Comparison of ENCODE assay signal across 32 mouse cellular contexts in the genomic region with DNA sequence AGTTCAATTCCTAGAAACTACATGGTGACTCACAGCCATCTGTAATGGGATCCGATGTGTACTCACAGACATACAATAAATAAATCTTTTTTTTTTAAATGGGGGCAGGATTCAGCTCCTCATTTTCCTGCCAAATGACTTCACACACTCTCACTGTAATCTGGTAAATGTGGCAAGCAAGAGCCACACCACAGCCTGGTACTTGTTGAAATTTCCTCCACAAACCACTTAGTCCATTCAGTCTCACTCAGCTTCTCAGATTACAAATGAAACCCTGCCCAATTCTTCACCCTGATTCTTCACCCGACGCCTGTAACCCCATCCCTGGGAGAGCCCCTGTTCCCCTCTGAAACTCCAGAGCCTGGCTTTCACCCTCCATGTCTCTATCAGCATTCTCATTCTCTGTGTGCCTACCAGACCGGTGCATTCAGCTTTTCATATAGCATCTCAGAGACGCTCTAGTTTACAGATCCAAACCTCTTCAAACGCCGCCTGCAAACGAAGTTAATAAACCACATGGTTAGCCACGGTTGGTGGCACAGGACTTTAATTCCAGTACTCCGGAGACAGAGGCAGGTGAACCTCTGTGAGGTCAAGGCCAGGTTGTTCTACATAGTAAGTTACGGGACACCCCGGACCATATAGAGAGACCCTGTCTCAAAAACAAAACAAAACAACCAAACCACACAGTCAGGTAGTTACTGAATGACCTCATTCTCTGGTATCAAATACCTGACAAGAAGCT. TPM values are rescaled to one million over a fixed set of nuclear protein-coding genes. Genes with fewer than 3 reads are reported as not detected.
A peak's percentile ranks its signal among the peaks of the same experiment; 100 is the strongest.
DNase-seq lines count a peak whose midpoint lies in the region; ATAC-seq and TF ChIP-seq lines count a peak whose summit lies in the region.
"Had no signal": no experiment of that assay in that cellular context is flagged by ENCODE, and none has a peak within 500 bp of the region (broad histone marks: within the 10 kb centered on the region; RNA-seq: fewer than 3 reads in every experiment).

No protein-coding gene starts in this region.

- H3K36me3 ChIP-seq in kidney, adult 2 months (ENCODE audit: control insufficient read depth, insufficient read depth, low read length), result no peaks in the 10 kb centered on the region
- H3K36me3 ChIP-seq in kidney, postnatal 0 days (ENCODE audit: insufficient read depth, low read length), result no peaks in the 10 kb centered on the region
- H3K36me3 ChIP-seq: hindbrain, embryonic 12.5 days; limb, embryonic 15.5 days; midbrain, embryonic 15.5 days had no signal

- no peak for TF ChIP-seq CTCF in kidney, adult 2 months (conservative IDR thresholded peaks at IDR 0.05; ENCODE audit: insufficient read depth, insufficient read length, low read depth, low read length)
- TF ChIP-seq CTCF in kidney, postnatal 0 days (IDR thresholded peaks at IDR 0.05; ENCODE audit: low read depth), result no peak

- H3K27me3 ChIP-seq in kidney, adult 2 months (replicated peaks; ENCODE audit: control insufficient read depth, insufficient read depth, low read length), result no peaks in the 10 kb centered on the region
- H3K27me3 ChIP-seq in kidney, postnatal 0 days (ENCODE audit: insufficient read depth, low read length), result no peaks in the 10 kb centered on the region
- H3K27me3 ChIP-seq: hindbrain, embryonic 12.5 days; limb, embryonic 15.5 days; midbrain, embryonic 15.5 days had no signal

- TF ChIP-seq POLR2A in kidney, adult 2 months (IDR thresholded peaks at IDR 0.05; ENCODE audit: low read depth, low read length), result no peak

- H3K27ac ChIP-seq in kidney, adult 2 months (ENCODE audit: insufficient read depth, low read depth, low read length), result peak overlapping the region; percentile 95
- H3K27ac ChIP-seq in kidney, postnatal 0 days, result peak overlapping the region; percentile 47; the same call in 1 of the 2 replicates
- H3K27ac ChIP-seq: gastrocnemius, adult 2 months; hindbrain, embryonic 12.5 days; limb, embryonic 15.5 days; liver, embryonic 14.5 days; midbrain, embryonic 15.5 days had no signal

- H3K4me2 ChIP-seq in kidney, postnatal 0 days (ENCODE audit: low read length), result no peak overlapping the region
- H3K4me2 ChIP-seq: hindbrain, embryonic 12.5 days; limb, embryonic 15.5 days; lung, embryonic 14.5 days; midbrain, embryonic 15.5 days had no signal

- ATAC-seq in kidney, postnatal 0 days (replicated peaks; ENCODE audit: low FRiP score, low read depth), result peak; percentile 69; the same call in 1 of the 2 replicates
- ATAC-seq in activated CD4-positive, CD25-positive, alpha-beta regulatory T cell, adult 4 months, result no peak
- ATAC-seq in megakaryocyte, adult 5-6 weeks (ENCODE audit: poor library complexity, severe bottlenecking), result no peak
- no peak for ATAC-seq in monocyte, adult 5-6 weeks (replicated peaks; ENCODE audit: insufficient number of reproducible peaks, low FRiP score, low TSS enrichment, poor library complexity, severe bottlenecking)
- ATAC-seq: midbrain, embryonic 15.5 days had no signal

- H3K4me3 ChIP-seq in kidney, adult 2 months (ENCODE audit: insufficient read depth, low read depth, low read length), result peak overlapping the region; percentile 35; the same call in 1 of the 2 replicates
- H3K4me3 ChIP-seq in kidney, postnatal 0 days (replicated peaks; ENCODE audit: low read depth, low read length), result no peak overlapping the region
- H3K4me3 ChIP-seq: gastrocnemius, adult 2 months; hindbrain, embryonic 12.5 days; limb, embryonic 15.5 days; megakaryocyte, embryonic 14.5 days; midbrain, embryonic 15.5 days had no signal

- H3K4me1 ChIP-seq in kidney, adult 2 months (ENCODE audit: control insufficient read depth, insufficient read depth, low read length), result peaks cover 5% of the 10 kb centered on the region; the same call in 1 of the 2 replicates
- H3K4me1 ChIP-seq in kidney, postnatal 0 days (replicated peaks; ENCODE audit: insufficient read depth, low read length), result no peaks in the 10 kb centered on the region
- H3K4me1 ChIP-seq: hindbrain, embryonic 12.5 days; limb, embryonic 15.5 days; midbrain, embryonic 15.5 days had no signal

- no peak overlapping the region for H3K9ac ChIP-seq in kidney, postnatal 0 days (ENCODE audit: low read depth, low read length)
- H3K9ac ChIP-seq: hindbrain, embryonic 12.5 days; limb, embryonic 15.5 days; liver, embryonic 14.5 days; lung, embryonic 14.5 days; midbrain, embryonic 15.5 days had no signal

- WGBS in kidney, adult 2 months, result 32% methylated on average over 12 of the region's 12 CpGs
- WGBS in kidney, postnatal 0 days, result 39% methylated on average over 12 of the region's 12 CpGs

- peak; percentile 47 for DNase-seq in NIH3T3 (ENCODE audit: low read depth)
- DNase-seq in kidney, adult 2 months, result peak; percentile 90
- DNase-seq in kidney, postnatal 0 days (ENCODE audit: low spot score), result peak; percentile 26
- DNase-seq in thymus, postnatal 4 days, result no peak
- DNase-seq: adrenal gland, adult 2 months; cerebellum, adult 11-12 months; cerebellum, postnatal 10 days; gastrocnemius, adult 2 months; left cerebral cortex, postnatal 4 days; lung, embryonic 14.5 days; right cerebral cortex, adult 18-20 months had no signal

- no peaks in the 10 kb centered on the region for H3K9me3 ChIP-seq in kidney, postnatal 0 days (replicated peaks; ENCODE audit: low read length)
- H3K9me3 ChIP-seq: hindbrain, embryonic 12.5 days; limb, embryonic 15.5 days; midbrain, embryonic 15.5 days had no signal

RNA-seq across cellular contexts. Expression of gene Msh6, which starts 17.6 kb away (rescaled TPM):
- 2.5 and 3.3 TPM in 2 replicates for polyA plus RNA-seq in kidney, adult 2 months (2012; rRNA removed)
- polyA plus RNA-seq in kidney, postnatal 0 days (2015; fragmentation: Nextera tagmentation; extraction: Ambion mirVana), result 28.6 and 32.0 TPM in 2 replicates
- polyA plus RNA-seq in activated CD4-positive, CD25-positive, alpha-beta regulatory T cell, adult 4 months (2017; shearing (Covaris generic)), result 10 to 100 TPM; 14.2 to 14.9 TPM
- 22.4 and 22.8 TPM in 2 replicates for total RNA-seq in megakaryocyte, adult 5-6 weeks (2015)
- 41.4 and 45.5 TPM in 2 replicates for total RNA-seq in megakaryocyte, adult 5-6 weeks (2017)
- total RNA-seq in monocyte, adult 5-6 weeks (2017), result 27.2 to 46.1 TPM (median 30.3 TPM) in 3 replicates

RNA-seq across cellular contexts. Expression of gene Rpl36-ps4, which starts 36.5 kb away (rescaled TPM):
- not detected in 2 replicates for polyA plus RNA-seq in kidney, adult 2 months (2012; rRNA removed)
- not detected in 2 replicates for polyA plus RNA-seq in kidney, postnatal 0 days (2015; fragmentation: Nextera tagmentation; extraction: Ambion mirVana)
- polyA plus RNA-seq in activated CD4-positive, CD25-positive, alpha-beta regulatory T cell, adult 4 months (2017; shearing (Covaris generic)), result not detected
- not detected in 2 replicates for total RNA-seq in megakaryocyte, adult 5-6 weeks (2015)
- total RNA-seq in megakaryocyte, adult 5-6 weeks (2017), result not detected in 2 replicates
- total RNA-seq in monocyte, adult 5-6 weeks (2017), result not detected in 3 replicates
- total RNA-seq: adrenal gland, adult 2 months; gastrocnemius, adult 2 months; gastrocnemius, postnatal 4 days; heart, adult 8-10 months; heart, postnatal 25 days; layer of hippocampus, postnatal 14 days; left cerebral cortex, adult 8-10 months; left cerebral cortex, postnatal 4 days had no signal
- polyA plus RNA-seq: adrenal gland, adult 2 months; cortical plate, adult 2 months; embryonic facial prominence, embryonic 11.5 days; forebrain, embryonic 11.5 days; heart, embryonic 14.5 days; hindbrain, embryonic 12.5 days; large intestine, adult 2 months; limb, embryonic 15.5 days; liver, embryonic 14.5 days; lung, embryonic 14.5 days; midbrain, embryonic 15.5 days; neural tube, embryonic 14.5 days; stomach, embryonic 16.5 days; thymus, postnatal 0 days had no signal
